Mouse (Mus musculus): ENCODE measurements around the gene Bak1.
A peak's percentile ranks its signal among the peaks of the same experiment; 100 is the strongest.
"Not testable (repeated sequence)": the region's sequence is repeated elsewhere in the genome, so short reads cannot be mapped to it uniquely, and the experiment has no call there.

Bak1 gene

DNA sequence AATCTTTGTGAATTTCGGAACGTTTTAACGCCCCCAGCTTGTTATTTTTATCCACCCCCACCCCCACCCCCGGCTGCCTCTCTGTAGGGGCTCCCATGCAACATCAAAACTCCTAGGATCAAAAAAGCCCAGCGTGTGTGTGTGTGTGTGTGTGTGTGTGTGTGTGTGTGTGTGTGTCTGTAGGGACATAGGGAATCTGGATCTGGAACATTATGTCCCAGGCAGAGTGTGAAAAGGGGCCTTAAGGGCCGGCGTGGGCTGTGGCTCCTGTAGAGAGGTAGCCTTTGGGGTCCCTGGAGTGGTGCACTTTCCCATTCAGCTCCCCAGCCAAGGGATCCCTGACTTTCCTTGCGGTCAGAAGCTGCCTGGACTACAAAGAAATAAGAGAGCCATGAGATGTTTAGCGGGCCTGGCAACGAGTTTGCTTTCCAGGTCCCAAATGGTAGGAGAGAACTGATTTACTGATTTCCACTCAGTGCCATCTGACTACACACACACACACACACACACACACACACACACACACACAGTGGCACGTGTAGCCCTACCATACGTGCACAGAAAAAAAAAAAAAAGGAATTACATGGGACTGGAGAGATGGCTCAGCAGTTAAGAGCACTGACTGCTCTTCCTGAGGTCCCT is 10.1 kb downstream of the Bak1 start:
- DNase-seq = no peak

DNA sequence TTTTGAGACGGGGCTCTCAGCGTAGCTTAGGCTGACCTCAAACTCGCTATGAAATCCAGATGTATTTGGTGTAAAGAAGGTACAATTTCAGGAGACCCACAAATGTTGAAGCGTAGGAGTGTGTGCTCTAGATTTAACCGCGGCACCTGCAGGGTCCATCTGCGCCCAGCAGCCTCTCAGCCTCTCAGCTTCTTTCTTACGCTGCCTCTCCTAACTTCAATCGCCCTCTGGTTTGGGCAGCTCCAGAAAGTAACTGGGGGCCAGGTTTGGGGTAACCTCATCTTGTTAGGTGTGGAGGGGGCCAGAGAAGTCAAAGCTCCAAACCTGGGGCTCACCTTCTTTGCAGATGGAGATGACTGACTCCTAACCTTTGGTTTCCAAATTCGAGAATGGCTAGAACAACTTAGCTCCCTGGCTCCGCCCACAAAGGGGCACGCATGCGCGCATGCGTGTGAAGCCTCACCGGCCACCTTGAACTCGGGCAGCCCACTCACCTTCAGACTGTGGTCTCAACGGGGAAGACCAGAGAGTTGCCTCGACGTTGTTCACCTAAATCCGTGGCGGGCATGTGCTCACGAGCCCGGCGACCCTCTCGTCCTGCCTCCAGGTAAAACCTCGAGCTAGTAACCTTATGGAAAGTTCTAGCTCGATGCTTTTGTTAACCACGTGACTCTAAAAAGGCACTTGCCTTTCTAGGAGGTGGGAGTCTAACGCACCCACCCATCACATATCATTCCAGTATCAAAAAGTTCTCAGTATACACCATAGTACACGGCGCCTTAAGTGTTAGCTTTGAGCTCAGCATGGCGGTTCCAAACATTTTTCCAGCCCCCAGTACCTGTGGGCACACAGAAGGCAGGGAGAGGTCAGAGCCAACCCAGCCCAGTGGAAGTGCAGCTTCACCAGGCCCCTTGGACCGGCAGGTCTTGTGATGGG is 11.0 kb downstream of the Bak1 start:
- peak; percentile 87 to 92 for DNase-seq

DNA sequence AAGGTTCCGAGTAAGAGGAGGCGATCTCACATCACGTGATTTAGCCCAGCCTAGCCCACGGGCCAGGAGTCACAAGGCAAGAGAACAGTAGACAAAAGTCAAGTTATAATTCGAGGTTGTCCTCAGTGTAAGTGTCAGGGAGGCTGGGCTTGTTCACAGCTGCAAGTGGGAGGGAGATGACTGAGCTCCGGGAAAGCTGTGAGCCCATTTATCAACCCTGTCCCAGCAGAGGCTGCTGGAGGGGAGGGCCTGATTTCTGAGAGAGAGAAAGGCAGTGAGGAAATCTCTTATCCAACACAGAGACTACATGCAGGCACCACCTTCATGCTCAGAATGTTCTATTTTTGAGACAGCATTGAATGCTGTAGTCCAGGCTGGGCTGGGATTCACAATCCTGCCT is 15.9 kb downstream of the Bak1 start:
- DNase-seq = no peak

DNA sequence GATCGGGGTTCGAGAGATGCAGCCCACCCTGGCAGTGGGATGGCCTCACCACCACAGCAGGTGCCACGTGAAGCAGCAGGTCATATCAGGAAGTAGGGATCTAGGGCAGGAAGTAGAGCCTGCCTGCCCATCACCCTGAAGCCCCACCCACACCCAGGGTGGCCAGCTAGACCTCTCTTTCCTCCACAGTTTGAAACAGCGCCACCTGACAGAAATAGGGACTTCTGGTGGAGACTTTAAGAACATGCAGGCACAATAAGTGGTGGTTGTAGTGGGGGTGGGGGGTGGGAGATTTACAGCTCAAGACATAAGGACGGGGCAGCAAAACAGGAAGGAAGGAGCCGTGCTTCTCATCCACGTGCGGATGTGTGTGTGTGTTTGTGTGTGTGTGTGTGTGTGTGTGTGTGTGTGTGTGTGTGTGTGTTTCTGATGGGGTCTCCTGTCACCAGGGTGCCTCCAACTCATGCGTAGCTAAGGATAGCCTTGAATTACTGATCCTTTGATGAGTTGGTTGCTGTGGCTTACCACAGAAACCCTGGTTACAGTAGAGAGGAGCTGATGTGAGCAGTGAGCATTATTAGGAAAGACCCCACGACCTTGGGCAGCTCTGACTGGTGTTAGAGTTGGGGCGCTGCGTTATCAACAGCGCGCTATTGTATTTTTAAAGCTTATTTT is 16.7 kb downstream of the Bak1 start:
- no peak for DNase-seq

DNA sequence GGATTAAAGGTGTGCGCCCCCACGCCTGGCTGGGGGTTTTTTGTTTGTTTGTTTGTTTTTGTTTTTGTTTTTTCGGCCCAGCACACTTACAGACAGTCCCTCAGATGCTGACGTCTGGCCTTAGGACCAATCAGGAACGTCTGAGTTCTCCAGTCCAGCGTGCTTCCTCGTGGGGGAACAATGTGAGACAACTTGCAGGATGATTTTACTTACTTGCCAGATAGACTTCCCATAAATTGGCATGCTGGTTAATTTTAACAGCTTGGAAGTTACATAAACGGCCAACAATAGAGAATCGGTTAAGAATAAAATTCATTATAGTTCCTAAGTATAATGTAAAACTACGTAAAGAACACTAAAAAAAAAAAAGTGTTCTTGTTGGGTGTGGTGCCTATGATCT is 17.6 kb downstream of the Bak1 start:
- DNase-seq = no peak

DNA sequence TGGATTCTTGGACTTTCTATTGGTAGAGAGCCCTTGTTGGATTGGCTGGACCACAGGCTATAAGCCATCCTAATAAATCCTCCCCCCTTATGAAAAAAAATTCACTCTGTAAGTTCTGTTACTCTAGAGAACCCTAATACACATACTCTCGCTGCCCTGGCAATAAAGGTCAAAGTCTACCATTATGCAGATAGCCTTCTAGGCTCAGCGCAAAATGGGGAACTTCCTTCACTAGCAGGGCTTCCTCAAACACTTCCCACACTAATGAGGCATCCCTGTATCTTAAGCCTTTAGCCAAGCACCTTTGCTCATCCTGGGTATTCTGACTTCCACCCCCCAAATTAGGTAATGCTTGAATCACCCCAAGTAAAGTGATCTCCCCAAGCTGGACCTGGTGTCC is 20.5 kb downstream of the Bak1 start:
- no peak for DNase-seq

DNA sequence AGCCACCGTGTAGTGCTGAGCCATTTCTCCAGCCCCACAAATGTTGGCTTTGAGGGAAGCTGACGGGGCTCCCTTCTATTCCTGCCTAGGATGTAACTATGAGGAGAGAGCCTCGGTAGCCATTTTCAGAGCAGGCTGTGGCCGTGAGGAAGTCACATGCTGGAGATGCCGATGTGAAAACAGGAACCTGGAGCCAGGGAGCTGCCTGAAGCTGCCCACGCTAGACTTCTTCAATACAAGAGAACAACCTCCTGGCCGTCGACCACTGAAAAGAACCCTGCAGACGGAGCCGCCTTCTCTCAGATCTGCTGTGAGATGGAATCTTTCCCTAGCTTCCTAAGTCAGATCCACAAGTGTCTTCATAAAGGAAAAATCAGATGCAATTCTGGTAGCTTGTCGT is 23.2 kb downstream of the Bak1 start:
- no peak for DNase-seq

DNA sequence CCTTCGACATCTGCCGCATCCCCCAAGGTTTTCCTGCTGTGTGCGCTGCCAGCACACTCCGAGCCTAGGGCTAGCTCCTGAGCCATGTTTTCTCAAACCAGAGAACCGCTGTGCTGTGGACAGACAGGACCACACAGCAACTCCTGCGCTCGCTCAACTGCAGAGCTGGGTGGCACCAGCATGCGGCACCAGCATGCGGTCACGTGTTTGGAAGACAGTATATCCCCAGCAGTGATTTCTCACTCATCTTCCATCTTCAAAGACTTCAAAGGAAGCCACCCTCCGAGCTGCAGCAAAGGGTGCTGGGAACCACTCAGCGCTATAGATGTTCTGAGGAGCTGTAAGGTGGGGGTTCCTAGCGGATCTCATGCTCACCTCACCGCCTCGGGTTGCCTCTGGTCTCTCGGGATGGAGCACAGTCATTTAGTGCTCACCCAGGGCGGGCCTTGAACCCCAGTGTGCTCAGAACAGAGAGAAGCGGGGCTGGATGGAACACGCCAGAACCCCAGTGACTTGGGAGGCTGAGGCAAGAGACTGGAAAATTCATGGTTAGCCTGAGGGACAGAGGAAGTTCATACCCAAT is 23.8 kb downstream of the Bak1 start:
- DNase-seq = no peak

DNA sequence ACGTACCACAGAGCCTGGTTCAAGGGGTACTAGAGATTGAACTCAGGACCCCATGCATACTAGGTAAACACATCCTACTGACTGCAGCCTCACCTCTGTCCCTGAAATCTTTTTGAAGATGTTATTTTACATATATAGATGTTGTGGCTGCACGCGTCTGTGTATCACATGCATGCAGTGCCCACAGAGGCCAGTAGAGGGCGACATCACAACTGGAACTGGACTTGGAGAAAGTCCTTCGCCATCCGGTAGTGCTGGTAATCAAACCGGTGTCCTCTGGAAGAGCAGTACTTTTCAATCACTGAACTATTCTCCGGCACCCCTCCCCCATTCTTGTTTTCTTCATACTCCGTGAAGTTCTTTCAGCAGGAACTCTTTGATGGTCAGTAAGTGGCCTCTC is 24.4 kb downstream of the Bak1 start:
- DNase-seq = peak; percentile 43 to 56

DNA sequence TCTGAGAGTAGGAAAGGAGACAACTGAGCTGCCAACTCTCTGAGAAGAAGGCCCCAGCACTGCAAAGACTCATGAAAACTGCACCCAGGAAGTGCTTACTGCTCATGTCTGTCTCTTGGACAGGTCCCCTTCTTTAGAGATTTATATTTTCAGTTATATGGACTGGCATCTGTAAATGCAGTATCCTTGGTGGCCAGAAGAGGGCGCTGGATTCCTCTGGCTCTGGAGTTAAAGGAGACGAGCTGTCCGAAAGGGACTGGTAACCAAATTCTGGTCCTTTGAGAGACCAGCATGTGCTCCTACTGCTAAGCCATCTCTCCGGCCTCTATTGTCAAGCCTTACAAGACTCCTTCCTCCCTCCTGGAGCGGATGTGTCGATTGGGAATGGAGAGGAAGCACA is 26.9 kb downstream of the Bak1 start:
- no peak for DNase-seq

DNA sequence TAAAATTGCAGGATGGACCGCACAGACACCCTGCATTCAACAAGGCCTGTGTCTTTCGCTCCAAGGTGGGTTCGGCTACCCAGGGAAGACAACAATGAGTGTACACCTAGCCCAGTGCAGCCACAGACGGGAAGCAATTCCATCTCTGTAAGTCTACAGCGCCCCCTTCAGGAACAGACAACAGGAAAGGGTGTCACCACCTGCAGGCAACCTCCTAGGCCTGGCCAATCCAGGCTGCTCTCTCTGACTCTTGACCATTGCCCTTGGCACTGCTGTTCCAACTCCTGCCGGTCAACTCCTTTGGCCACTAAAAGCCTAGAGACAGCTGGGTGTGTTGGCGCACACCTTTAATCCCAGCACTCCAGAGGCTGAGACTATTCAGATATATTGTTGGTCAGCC is 27.7 kb downstream of the Bak1 start:
- no peak for DNase-seq

DNA sequence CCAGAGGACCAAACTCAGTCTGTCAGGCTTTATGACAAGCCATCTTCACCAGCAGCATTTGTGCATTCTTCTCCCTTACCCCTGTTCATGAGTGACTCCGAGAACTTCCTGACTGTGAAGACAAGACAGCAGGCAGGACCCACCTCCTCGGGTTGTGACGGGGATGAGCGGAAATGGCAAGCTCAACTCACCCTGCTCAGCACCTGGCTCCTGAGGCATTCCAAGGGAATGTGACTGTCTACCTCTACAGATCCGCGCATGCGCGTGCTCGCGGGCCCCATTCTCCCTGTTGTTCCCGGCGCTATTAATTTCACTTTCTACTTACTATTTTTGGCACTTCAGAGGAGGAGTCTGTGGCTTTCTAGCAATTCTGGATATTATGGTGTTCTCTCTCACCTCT is 28.8 kb downstream of the Bak1 start:
- no peak for DNase-seq

DNA sequence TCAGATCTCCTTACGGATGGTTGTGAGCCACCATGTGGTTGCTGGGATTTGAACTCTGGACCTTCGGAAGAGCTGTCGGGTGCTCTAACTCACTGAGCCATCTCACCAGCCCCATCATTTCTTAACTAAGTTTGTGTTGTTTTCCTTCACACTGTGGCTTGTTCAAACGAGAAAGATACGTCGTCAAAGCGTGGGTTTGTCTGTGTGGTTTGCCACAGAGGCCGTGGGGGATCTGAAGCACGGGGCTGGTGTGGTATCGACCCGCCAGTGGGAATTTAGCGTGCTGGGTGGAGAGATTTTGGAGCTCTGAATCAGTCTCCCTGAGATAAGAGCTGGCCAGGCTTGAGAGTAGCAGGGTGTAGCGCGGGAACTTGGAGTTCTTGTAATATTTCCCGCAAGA is 30.5 kb downstream of the Bak1 start:
- DNase-seq = no peak

DNA sequence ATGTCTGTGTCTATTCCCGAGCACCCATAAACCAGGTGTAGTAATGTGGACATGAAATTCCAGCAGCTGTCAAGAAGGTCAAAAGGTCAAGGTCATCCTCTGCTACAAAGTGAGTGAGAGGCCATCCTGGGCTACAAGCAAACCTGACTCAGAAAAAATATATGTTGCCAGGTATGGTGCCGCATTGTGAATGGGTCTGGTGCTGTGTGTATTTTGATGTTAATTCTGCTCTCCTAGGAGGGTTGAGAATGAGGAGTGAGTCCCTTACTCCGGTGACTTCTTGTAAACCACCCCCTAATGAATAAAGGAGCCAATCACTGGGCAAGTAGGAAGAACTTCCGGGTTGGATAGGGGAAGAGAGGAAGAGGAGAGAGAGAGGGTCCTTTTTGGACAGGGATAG is 31.1 kb downstream of the Bak1 start:
- DNase-seq = no peak

DNA sequence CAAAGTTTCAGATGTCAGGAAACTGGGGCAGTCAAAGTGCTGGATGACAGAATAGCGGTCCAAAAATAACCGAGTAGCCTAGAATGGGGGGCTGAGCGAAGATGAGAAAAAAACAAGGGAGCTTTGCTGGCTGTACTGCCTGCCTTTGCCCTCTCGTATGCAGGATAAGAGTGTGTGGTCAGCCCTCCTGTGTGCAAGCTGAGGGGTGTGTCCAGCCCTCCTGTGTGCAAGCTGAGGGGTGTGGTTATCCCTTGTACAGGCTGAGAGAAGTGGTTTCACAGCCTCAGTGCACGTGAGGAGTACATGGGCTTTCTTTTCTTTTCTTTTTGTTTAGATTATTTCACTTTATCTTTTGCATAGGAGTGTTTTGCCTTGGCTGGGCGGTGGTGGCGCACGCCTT is 33.2 kb downstream of the Bak1 start:
- DNase-seq = no peak

DNA sequence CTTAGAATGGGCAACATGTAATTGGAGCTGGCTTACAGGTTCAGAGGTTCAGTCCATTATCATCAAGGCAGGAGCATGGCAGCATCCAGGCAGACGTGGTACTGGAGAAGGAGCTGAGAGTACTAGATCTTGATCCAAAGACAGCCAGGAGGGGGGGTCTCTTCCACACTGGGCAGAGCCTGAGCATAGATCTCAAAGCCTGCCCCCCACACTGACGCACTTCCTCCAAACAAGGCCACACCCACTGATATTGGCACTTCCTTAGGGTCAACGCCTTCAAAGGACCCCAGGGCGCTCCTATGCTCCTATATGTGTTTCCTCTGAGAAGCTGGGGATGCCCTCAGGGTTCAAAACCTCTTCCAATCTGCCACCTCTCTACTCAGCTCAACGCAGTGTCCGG is 33.8 kb downstream of the Bak1 start:
- no peak for DNase-seq

DNA sequence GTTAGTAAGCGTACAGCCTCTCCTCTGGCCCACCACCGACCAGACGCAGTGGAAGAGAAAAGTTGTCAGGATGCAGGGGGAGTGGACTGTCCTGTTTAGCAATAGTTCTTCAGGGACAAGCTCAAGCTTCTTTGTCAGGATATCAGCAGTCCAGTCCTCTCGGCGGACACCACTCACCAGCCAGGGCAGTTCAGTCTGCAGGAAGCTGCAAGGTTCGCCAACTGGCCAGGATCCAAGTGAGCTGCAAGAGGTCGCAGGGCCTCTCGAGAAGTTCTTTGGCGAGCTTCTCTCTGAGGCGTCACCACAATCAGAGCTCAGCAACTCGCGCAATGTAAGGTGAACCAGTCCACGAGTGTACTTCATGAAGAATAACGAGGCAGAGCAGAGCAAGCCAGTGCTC is 34.4 kb downstream of the Bak1 start:
- no peak for DNase-seq

DNA sequence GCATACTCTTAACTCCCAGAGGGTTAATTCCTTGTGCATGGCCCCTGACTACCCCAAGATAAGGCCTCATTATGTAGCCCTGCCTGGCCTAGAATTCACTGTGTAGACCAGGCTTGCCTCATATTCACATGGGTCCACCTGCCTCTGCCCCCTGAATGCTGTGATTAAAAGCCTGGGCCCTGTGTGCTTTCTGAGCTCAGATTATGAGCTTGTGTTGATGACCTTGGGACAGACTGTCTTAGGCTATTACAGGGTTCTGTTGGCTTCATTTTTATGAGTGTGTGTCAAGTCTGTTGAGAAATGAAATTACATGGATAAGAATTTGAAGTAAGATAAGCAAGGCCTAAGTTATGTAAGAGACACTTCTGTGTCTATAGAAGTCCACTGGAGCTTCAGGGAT is 38.3 kb downstream of the Bak1 start:
- no peak for DNase-seq

DNA sequence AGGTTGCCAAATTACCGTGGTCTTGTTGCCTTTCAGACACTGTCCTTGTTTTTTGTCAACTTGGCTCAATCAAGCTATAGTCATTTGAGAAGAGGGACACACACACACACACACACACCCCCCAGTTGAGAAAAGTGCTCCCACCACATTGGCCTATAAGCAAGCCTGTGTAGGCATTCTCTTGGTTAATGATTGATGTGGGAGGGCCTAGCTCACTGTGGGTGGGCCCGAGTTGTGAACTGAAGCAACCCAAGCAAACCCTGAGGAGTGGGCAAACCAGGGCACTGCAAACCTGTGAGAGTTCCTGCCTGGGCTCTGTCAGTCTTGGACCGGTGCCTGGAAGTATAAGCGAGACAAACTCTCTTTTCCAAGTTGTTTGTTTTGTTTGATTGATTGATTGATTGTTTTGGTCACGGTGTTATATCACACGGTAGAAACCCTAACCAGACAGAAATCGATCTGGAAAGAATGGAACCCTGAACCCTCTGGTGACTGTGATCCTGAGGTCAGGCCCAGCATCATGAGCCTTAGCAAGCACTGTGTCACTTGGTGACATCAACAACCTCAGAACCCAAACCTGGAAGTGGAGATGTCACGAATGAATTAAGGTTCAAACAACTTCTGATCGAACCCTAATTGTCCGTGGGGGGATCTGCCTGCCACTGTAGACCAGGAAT is 43.2 kb downstream of the Bak1 start:
- DNase-seq = no peak

DNA sequence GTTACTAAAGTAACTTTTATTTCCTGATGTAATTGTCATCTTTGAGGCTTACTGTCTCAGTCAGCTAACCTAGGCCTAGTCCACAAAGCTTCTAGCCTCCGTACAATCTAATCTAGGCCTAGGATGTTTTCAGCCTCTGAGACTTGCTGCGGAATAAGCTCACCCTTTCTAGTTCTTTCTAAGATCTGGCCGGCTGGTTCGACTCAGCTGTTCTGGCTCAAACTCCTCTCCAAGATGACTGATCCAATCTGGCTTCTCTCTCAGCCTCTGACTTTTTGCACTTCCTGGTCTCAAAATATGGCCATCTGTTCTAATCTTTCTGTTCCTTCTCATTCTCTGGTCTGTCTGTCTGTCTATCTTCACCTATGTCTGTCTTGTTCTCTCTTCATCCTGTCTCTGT is 45.4 kb downstream of the Bak1 start:
- DNase-seq = no peak

DNA sequence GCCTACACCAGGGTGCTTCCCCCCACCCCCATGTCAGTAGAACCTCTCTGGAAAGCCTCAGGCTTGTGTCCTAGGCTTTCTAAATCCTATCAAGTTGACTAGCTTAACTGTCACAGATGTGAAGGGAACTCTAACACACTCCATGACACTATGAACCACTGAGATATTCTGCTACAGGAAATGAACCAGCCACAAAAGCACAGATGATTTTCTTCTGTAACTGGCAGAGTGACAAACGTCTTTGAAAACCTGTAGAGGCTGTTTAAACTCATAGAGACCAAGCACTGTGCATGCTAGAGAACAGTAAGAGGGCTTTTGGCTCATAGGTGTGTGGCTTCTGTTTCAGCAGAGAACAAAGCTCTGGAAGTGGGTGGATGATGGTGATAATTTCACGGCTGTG is 47.8 kb downstream of the Bak1 start:
- no peak for DNase-seq

DNA sequence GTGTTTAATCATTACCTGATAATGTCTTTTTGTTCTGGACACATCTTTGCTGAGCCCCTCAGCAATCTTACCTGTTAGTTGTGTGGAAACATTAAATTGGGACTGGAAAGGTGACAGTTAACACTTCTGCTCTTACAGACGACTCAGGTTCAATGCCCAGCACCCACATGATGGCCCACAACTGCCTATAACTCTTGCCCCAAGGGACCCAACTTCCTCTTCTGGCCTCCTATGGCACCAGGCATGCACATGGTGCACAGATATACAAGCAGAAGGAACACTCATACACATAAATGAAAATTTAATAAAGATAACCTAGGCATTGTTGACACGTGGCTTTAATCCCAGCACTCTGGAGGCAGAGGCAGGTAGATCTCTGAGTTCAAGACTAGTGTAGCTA is 49.4 kb downstream of the Bak1 start:
- DNase-seq = no peak

DNA sequence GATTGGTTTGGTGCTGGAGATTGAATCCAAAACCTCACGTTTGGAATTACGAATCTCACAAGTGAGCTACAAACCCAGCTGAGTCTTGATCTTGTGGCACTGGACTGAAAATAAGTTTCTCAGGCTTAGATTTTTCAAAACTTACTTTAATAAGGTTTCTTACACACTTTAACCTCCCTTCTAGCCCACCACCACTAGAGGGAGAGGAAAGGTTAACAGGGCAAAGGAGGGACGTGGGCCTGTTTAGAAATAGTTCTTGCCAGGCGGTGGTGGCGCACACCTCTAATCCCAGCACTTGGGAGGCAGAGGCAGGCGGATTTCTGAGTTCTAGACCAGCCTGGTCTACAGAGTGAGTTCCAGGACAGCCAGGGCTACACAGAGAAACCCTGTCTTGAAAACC is 51.5 kb downstream of the Bak1 start:
- not testable (repeated sequence) for DNase-seq

Measured in cerebellum, adult 18-20 months (tissue).